Mouse (Mus musculus): ENCODE measurements around the gene Zfp352. TPM values are rescaled to one million over a fixed set of nuclear protein-coding genes. Genes with fewer than 3 reads are reported as not detected.

Zfp352 gene
- polyA plus RNA-seq (2014; fragmentation: Illumina TruSeq; extraction: RNeasy Lipid Tissue Mini Kit (QIAGEN cat#74804); ENCODE audit: low read depth, low replicate concordance), result not detected

GRCm38 (mm10) chr4:90218520-90218919 is at the start of gene Zfp352:
Gene Zfp352 (plus strand): TSS chr4:90218820.

